Mouse (Mus musculus): Measurements from ENCODE around the gene Rcl1.

DNA sequence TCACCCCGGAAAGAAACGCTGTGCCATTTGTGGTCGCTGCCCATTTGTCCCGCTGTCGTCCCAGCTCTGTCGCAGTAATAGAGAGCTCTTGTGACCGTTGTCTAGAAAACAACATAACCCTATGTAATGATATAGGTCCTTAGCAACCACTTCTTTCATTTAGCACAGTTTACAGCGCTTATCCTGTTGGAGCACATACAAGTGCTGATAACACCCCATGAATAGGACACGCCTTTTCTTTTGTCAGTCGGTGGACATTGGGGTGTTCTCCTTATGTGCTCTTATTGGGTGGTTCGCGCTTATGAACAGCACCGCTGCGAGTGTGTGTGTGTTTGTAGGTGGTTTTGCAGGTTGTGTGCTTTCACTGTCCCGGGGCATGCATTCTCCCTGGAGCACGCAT, 39.8 kb downstream of the Rcl1 start:
- TF ChIP-seq POLR2A (IDR thresholded peaks at IDR 0.05; ENCODE audit: low read depth, low read length) (no peak), MAX (IDR thresholded peaks at IDR 0.05; ENCODE audit: low read length) (no peak), CTCF (conservative IDR thresholded peaks at IDR 0.05 in 1 of 2, IDR thresholded peaks at IDR 0.05 in 1 of 2; ENCODE audit: low read depth in 2 of 2, low read length in 2 of 2) (no peak), NELFE (IDR thresholded peaks at IDR 0.05; ENCODE audit: low read depth, low read length) (no peak), USF1 (IDR thresholded peaks at IDR 0.05; ENCODE audit: low read depth, low read length) (no peak), EP300 (IDR thresholded peaks at IDR 0.05; ENCODE audit: low read length) (no peak), MEF2A (IDR thresholded peaks at IDR 0.05; ENCODE audit: borderline replicate concordance, low read depth, low read length) (no peak), ZNF384 (IDR thresholded peaks at IDR 0.05; ENCODE audit: low read depth, low read length) (no peak), ELF1 (IDR thresholded peaks at IDR 0.05; ENCODE audit: low read depth, low read length) (no peak), CHD2 (IDR thresholded peaks at IDR 0.05; ENCODE audit: low read length) (no peak)

Data from CH12.LX (cell line).